Mouse (Mus musculus) olfactory bulb, adult 2 months (tissue): ENCODE measurements around the gene Plvap. TPM values are rescaled to one million over a fixed set of nuclear protein-coding genes. Genes with fewer than 3 reads are reported as not detected.

Experiments
- H3K27ac ChIP-seq: fragments of 200-500 bp; 2 replicates; pipeline ENCODE4 v1.5.1; 2012; ENCODE audit warnings: low read depth, low read length; ENCODE audit not compliant: insufficient read depth
- H3K4me1 ChIP-seq: fragments of 200-500 bp; 2 replicates; pipeline ENCODE4 v1.6.1; 2012; ENCODE audit warnings: low read length; ENCODE audit not compliant: control insufficient read depth, insufficient read depth
- H3K4me3 ChIP-seq: fragments of 200-500 bp; 2 replicates; pipeline ENCODE4 v1.5.1; 2012; ENCODE audit warnings: mild to moderate bottlenecking, low read depth, low read length, moderate library complexity; ENCODE audit not compliant: insufficient read depth
- CTCF ChIP-seq: fragments of 200-500 bp; IDR thresholded peaks from 2 replicates; pipeline ENCODE4 v1.5.1; 2012; ENCODE audit warnings: low read depth, mild to moderate bottlenecking, low read length, moderate library complexity; ENCODE audit not compliant: insufficient read depth
- POLR2A ChIP-seq: fragments of 200-500 bp; IDR thresholded peaks from 2 replicates; pipeline ENCODE4 v1.6.1; 2012; ENCODE audit warnings: mild to moderate bottlenecking, low read depth, low read length, moderate library complexity; ENCODE audit not compliant: insufficient read depth
- WGBS: fragments of 180-500 bp; shearing (Covaris S2); methylation state at CpG from one replicate; pipeline ENCODE4 v1.1.7; 2018; 5-methylcytosine and 5-hydroxymethylcytosine counted together
- polyA plus RNA-seq: library from polyadenylated mRNA; stranded (reverse); fragments of >200 nt; gene quantifications from 2 replicates; pipeline ENCODE4 v1.2.4, GENCODE M21; 2012; ENCODE audit warnings: low replicate concordance; ENCODE audit not compliant: missing spikeins, insufficient read depth, insufficient read length

Gene Plvap
- polyA plus RNA-seq, 1 experiment = not detected

- H3K27ac ChIP-seq = no peak overlapping the region
Observed at GRCm38 (mm10) chr8:71497077-71497645, 14.4 kb downstream of the Plvap start.

GRCm38 (mm10) chr8:71496481-71496880 lies 15.1 kb downstream of the Plvap start:
- Histone ChIP-seq H3K4me1 (peaks cover 28% of the 10 kb centered on the region), H3K4me3 (no peak overlapping the region), H3K27ac (no peak overlapping the region)
- 51% methylated on average over 11 of the region's 11 CpGs for WGBS
- TF ChIP-seq POLR2A (no peak), CTCF (no peak)

More at GRCm38 (mm10) chr8:71497077-71497645, 14.4 kb downstream of the Plvap start:
- TF ChIP-seq CTCF = no peak
- no peak overlapping the region for H3K4me3 ChIP-seq
- WGBS = 97% methylated on average over 1 of the region's 1 CpGs
- H3K4me1 ChIP-seq = peaks cover 28% of the 10 kb centered on the region

- no peak for TF ChIP-seq CTCF
- TF ChIP-seq POLR2A = no peak
Observed at GRCm38 (mm10) chr8:71495811-71496210, 15.7 kb downstream of the Plvap start.

GRCm38 (mm10) chr8:71495039-71495438 lies 16.5 kb downstream of the Plvap start:
- TF ChIP-seq CTCF = peak; percentile 86
- TF ChIP-seq POLR2A = no peak
- peaks cover 28% of the 10 kb centered on the region for H3K4me1 ChIP-seq
- H3K4me3 ChIP-seq = 0 out of 2 replicates have a peak overlapping the region, but pooled peaks have one; percentile 9
- no peak overlapping the region for H3K27ac ChIP-seq
- WGBS = 9% methylated on average over 16 of the region's 16 CpGs

More at GRCm38 (mm10) chr8:71495811-71496210, 15.7 kb downstream of the Plvap start:
- peaks cover 28% of the 10 kb centered on the region for H3K4me1 ChIP-seq
- no peak overlapping the region for H3K4me3 ChIP-seq
- no peak overlapping the region for H3K27ac ChIP-seq
- WGBS = 66% methylated on average over 5 of the region's 5 CpGs

GRCm38 (mm10) chr8:71488454-71488853 lies 23.1 kb downstream of the Plvap start:
- Histone ChIP-seq H3K27ac (no peak overlapping the region), H3K4me1 (peaks cover 22% of the 10 kb centered on the region), H3K4me3 (peak overlapping the region; percentile 78)
- WGBS = 0% methylated on average over 22 of the region's 22 CpGs
- no peak for TF ChIP-seq POLR2A
- TF ChIP-seq CTCF = no peak

GRCm38 (mm10) chr8:71487691-71488445 lies 23.7 kb downstream of the Plvap start, which contains the start of gene Gtpbp3:
Gtpbp3 (plus strand) TSS chr8:71488103.
- under 1% methylated on average over 33 of the region's 33 CpGs for WGBS

GRCm38 (mm10) chr8:71486136-71486529 lies 25.4 kb downstream of the Plvap start:
- TF ChIP-seq POLR2A = no peak
- no peak for TF ChIP-seq CTCF
- Histone ChIP-seq H3K4me1 (peaks cover 22% of the 10 kb centered on the region), H3K27ac (peak overlapping the region; percentile 20; the same call in 1 of the 2 replicates), H3K4me3 (peak overlapping the region; percentile 95)
- 5% methylated on average over 7 of the region's 7 CpGs for WGBS

More at GRCm38 (mm10) chr8:71487691-71488445, 23.7 kb downstream of the Plvap start, which contains the start of gene Gtpbp3:
- no peak for TF ChIP-seq POLR2A
- TF ChIP-seq CTCF = no peak
- no peak within 1 kb of the TSS for H3K27ac ChIP-seq
- peaks cover 22% of the 10 kb centered on the region for H3K4me1 ChIP-seq
- H3K4me3 ChIP-seq = peak within 1 kb of the TSS; percentile 78

GRCm38 (mm10) chr8:71485142-71486135 lies 26.1 kb downstream of the Plvap start, which contains the start of gene Ano8:
Ano8 (minus strand) TSS chr8:71485963.
- WGBS = 5% methylated on average over 56 of the region's 58 CpGs

More at GRCm38 (mm10) chr8:71485142-71486135, 26.1 kb downstream of the Plvap start, which contains the start of gene Ano8:
- TF ChIP-seq POLR2A = 0 out of 2 replicates have a peak, but pooled peaks have one; percentile 17
- no peak for TF ChIP-seq CTCF
- Histone ChIP-seq H3K27ac (peak within 1 kb of the TSS; percentile 76), H3K4me3 (peak within 1 kb of the TSS; percentile 95), H3K4me1 (peaks cover 22% of the 10 kb centered on the region)
